Comparison of ENCODE assay signal across 22 mouse cellular contexts in the genomic region with DNA sequence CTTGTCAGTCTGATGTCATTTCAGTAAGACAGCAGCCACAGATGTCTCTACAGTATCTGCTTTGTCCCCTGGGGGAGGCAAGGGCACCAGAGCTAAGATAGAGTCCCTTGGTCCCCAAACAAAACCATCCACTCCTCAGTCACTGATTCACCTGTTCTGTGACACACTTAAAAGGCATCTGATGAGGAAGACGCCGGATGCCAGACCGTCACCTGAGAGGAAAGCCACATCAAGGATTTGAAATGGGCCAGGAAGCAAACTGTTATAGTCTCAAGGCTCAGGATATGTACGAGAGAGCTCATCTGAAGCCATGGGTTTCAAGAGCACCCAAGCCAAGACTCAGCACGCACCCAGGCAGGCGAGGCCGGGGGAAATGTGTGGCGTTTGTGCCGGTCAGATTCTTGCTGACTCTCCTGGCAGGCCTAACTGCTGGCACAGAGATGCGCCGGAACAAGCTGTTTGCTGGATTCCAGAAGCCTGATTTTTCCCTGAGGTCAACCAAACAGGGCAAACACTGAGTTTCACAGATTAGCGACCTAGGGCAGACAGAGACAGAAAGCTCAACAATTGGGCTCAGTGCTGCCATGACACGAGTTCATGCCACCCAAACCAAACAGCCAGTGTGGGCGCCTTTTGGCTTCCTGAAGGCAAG. TPM values are rescaled to one million over a fixed set of nuclear protein-coding genes. Genes with fewer than 3 reads are reported as not detected.
DNase-seq lines count a peak whose midpoint lies in the region; ATAC-seq and TF ChIP-seq lines count a peak whose summit lies in the region.
"Had no signal": no experiment of that assay in that cellular context is flagged by ENCODE, and none has a peak within 500 bp of the region (broad histone marks: within the 10 kb centered on the region; RNA-seq: fewer than 3 reads in every experiment).

No protein-coding gene starts in this region.

- TF ChIP-seq POLR2A in heart, adult 2 months (IDR thresholded peaks at IDR 0.05; ENCODE audit: insufficient read depth, low read depth, low read length), result no peak

- no peak for TF ChIP-seq EP300 in heart, adult 2 months (IDR thresholded peaks at IDR 0.05; ENCODE audit: insufficient read depth, low read depth, low read length)

- DNase-seq in heart, adult 2 months, result no peak
- DNase-seq in heart, postnatal 14 days, result no peak
- peak; percentile 17 for DNase-seq in midbrain, embryonic 11.5 days (ENCODE audit: low spot score, missing footprints)
- DNase-seq in midbrain, postnatal 0 days (ENCODE audit: low spot score), result no peak
- DNase-seq in gastrocnemius, adult 2 months, result peak; percentile 89
- DNase-seq in kidney, postnatal 36 days, result peak; percentile 83 to 87
- no peak for DNase-seq in testis, postnatal 14 days (ENCODE audit: low spot score)
- no peak for DNase-seq in right cerebral cortex, postnatal 4 days
- DNase-seq: adrenal gland, postnatal 25 days; cerebellum, adult 11-12 months; heart, postnatal 10 days; right cerebral cortex, postnatal 25 days had no signal

- peaks cover 4% of the 10 kb centered on the region for H3K4me1 ChIP-seq in heart, adult 2 months (ENCODE audit: control insufficient read depth, insufficient read depth, low read length)
- H3K4me1 ChIP-seq in midbrain, embryonic 11.5 days (ENCODE audit: control insufficient read depth, insufficient read depth, low read length), result no peaks in the 10 kb centered on the region
- no peaks in the 10 kb centered on the region for H3K4me1 ChIP-seq in midbrain, postnatal 0 days (ENCODE audit: insufficient read depth, low read length)

- no peak for ATAC-seq in midbrain, embryonic 11.5 days (ENCODE audit: low FRiP score)
- ATAC-seq in midbrain, postnatal 0 days (ENCODE audit: low FRiP score), result no peak
- ATAC-seq: midbrain, embryonic 13.5 days had no signal

- no peaks in the 10 kb centered on the region for H3K79me2 ChIP-seq in heart, adult 2 months (replicated peaks; ENCODE audit: control insufficient read depth, insufficient read depth, low read length)

- no peaks in the 10 kb centered on the region for H3K36me3 ChIP-seq in heart, adult 2 months (ENCODE audit: control insufficient read depth, insufficient read depth, low read length)
- peaks cover 14% of the 10 kb centered on the region for H3K36me3 ChIP-seq in midbrain, embryonic 11.5 days (ENCODE audit: control insufficient read depth, insufficient read depth, low read length)
- peaks cover 48% of the 10 kb centered on the region for H3K36me3 ChIP-seq in midbrain, postnatal 0 days (ENCODE audit: insufficient read depth, low read length)

- intact Hi-C loops in heart, adult 2 months (cut with DNase I), result no loop called here
- intact Hi-C loops in heart, postnatal 14 days (cut with DNase I), result no loop called here
- intact Hi-C loops in gastrocnemius, adult 2 months (cut with DNase I), result loop anchor here (10.0 kb wide), 1 partner anchor 418 kb away; no protein-coding TSS in a partner anchor

- H3K9me3 ChIP-seq in midbrain, embryonic 11.5 days (ENCODE audit: control insufficient read depth, low read length), result no peaks in the 10 kb centered on the region
- no peaks in the 10 kb centered on the region for H3K9me3 ChIP-seq in midbrain, postnatal 0 days (ENCODE audit: low read length)
- H3K9me3 ChIP-seq: forebrain, embryonic 12.5 days; hindbrain, embryonic 12.5 days; limb, embryonic 13.5 days; liver, embryonic 15.5 days; midbrain, embryonic 13.5 days had no signal

- H3K4me3 ChIP-seq in heart, adult 2 months, result no peak overlapping the region
- no peak overlapping the region for H3K4me3 ChIP-seq in midbrain, embryonic 11.5 days (ENCODE audit: low read depth, low read length)
- H3K4me3 ChIP-seq in midbrain, postnatal 0 days (ENCODE audit: low read depth, low read length), result no peak overlapping the region
- peak overlapping the region; percentile 59 for H3K4me3 ChIP-seq in gastrocnemius, adult 2 months
- H3K4me3 ChIP-seq: forebrain, embryonic 12.5 days; hindbrain, embryonic 12.5 days; limb, embryonic 13.5 days; liver, embryonic 15.5 days; midbrain, embryonic 13.5 days; myocyte had no signal

- H3K9ac ChIP-seq in heart, adult 2 months (ENCODE audit: low read depth, low read length), result no peak overlapping the region
- no peak overlapping the region for H3K9ac ChIP-seq in midbrain, embryonic 11.5 days (ENCODE audit: low read length)
- no peak overlapping the region for H3K9ac ChIP-seq in midbrain, postnatal 0 days (replicated peaks; ENCODE audit: low read length, poor library complexity, severe bottlenecking)
- H3K9ac ChIP-seq: forebrain, embryonic 12.5 days; hindbrain, embryonic 12.5 days; limb, embryonic 13.5 days; liver, embryonic 15.5 days; midbrain, embryonic 13.5 days had no signal

- WGBS in heart, adult 2 months, result 83% methylated on average over 14 of the region's 14 CpGs
- 94% methylated on average over 14 of the region's 14 CpGs for WGBS in midbrain, embryonic 11.5 days
- WGBS in midbrain, postnatal 0 days, result 95% methylated on average over 14 of the region's 14 CpGs

- H3K27ac ChIP-seq in heart, adult 2 months, result peak overlapping the region; percentile 85
- no peak overlapping the region for H3K27ac ChIP-seq in midbrain, embryonic 11.5 days (ENCODE audit: low read depth, low read length)
- H3K27ac ChIP-seq in midbrain, postnatal 0 days (ENCODE audit: low read depth, low read length), result no peak overlapping the region
- peak overlapping the region; percentile 96 for H3K27ac ChIP-seq in gastrocnemius, adult 2 months
- H3K27ac ChIP-seq: forebrain, embryonic 12.5 days; hindbrain, embryonic 12.5 days; limb, embryonic 13.5 days; liver, embryonic 15.5 days; midbrain, embryonic 13.5 days had no signal

- no peak overlapping the region for H3K4me2 ChIP-seq in midbrain, embryonic 11.5 days
- no peak overlapping the region for H3K4me2 ChIP-seq in midbrain, postnatal 0 days (ENCODE audit: low read depth, low read length, poor library complexity, severe bottlenecking)
- H3K4me2 ChIP-seq: forebrain, embryonic 12.5 days; heart, embryonic 11.5 days; hindbrain, embryonic 12.5 days; limb, embryonic 13.5 days; liver, embryonic 15.5 days; midbrain, embryonic 13.5 days had no signal

- no peaks in the 10 kb centered on the region for H3K27me3 ChIP-seq in heart, adult 2 months (ENCODE audit: control insufficient read depth, insufficient read depth, low read length)
- H3K27me3 ChIP-seq in midbrain, embryonic 11.5 days (ENCODE audit: control insufficient read depth, insufficient read depth, low read length), result no peaks in the 10 kb centered on the region
- H3K27me3 ChIP-seq in midbrain, postnatal 0 days (ENCODE audit: insufficient read depth, low read length), result no peaks in the 10 kb centered on the region
- H3K27me3 ChIP-seq: CH12.LX; forebrain, embryonic 12.5 days; hindbrain, embryonic 12.5 days; limb, embryonic 13.5 days; liver, embryonic 15.5 days; midbrain, embryonic 13.5 days had no signal

- no peak for TF ChIP-seq CTCF in heart, adult 2 months (IDR thresholded peaks at IDR 0.05)
- TF ChIP-seq CTCF in midbrain, postnatal 0 days (IDR thresholded peaks at IDR 0.05), result no peak
- TF ChIP-seq CTCF in gastrocnemius, adult 2 months (IDR thresholded peaks at IDR 0.05), result no peak

RNA-seq across cellular contexts. Expression of a gene that starts 11.0 kb away (rescaled TPM):
- total RNA-seq in heart, adult 2 months (2021), result 100 to 1,000 TPM; 234 to 265 TPM
- 148 and 201 TPM in 2 replicates for polyA plus RNA-seq in heart, adult 2 months (2012; rRNA removed)
- 100 to 1,000 TPM; 200 to 218 TPM for total RNA-seq in heart, postnatal 14 days (2021)
- polyA plus RNA-seq in midbrain, embryonic 11.5 days (2014; fragmentation: Nextera tagmentation; extraction: Ambion mirVana), result 383 and 406 TPM in 2 replicates
- 167 and 180 TPM in 2 replicates for total RNA-seq in midbrain, postnatal 0 days (2014; rRNA removed)
- 427 and 453 TPM in 2 replicates for polyA plus RNA-seq in midbrain, postnatal 0 days (2015; fragmentation: Nextera tagmentation; extraction: Ambion mirVana)
- 100 to 1,000 TPM; 579 to 815 TPM for total RNA-seq in gastrocnemius, adult 2 months (2021)

RNA-seq across cellular contexts. Expression of a gene that starts 11.1 kb away (rescaled TPM):
- under 1 TPM; 0.14 to 0.18 TPM for total RNA-seq in heart, adult 2 months (2021)
- 0.09 and 0.12 TPM in 2 replicates for polyA plus RNA-seq in heart, adult 2 months (2012; rRNA removed)
- total RNA-seq in heart, postnatal 14 days (2021), result under 1 TPM; 0.29 to 0.45 TPM
- polyA plus RNA-seq in midbrain, embryonic 11.5 days (2014; fragmentation: Nextera tagmentation; extraction: Ambion mirVana), result 0.18 and 0.30 TPM in 2 replicates
- total RNA-seq in midbrain, postnatal 0 days (2014; rRNA removed), result not detected in 2 replicates
- 0.25 and 0.29 TPM in 2 replicates for polyA plus RNA-seq in midbrain, postnatal 0 days (2015; fragmentation: Nextera tagmentation; extraction: Ambion mirVana)
- total RNA-seq in gastrocnemius, adult 2 months (2021), result under 1 TPM in 1 of 2 experiments, not detected in 1; 0.20 TPM
- total RNA-seq: megakaryocyte progenitor cell, adult 5-6 weeks; MEL had no signal

RNA-seq across cellular contexts. Expression of a gene that starts 49.5 kb away (rescaled TPM):
- total RNA-seq in heart, adult 2 months (2021), result 10 to 100 TPM; 22.1 to 44.1 TPM
- 21.3 and 22.5 TPM in 2 replicates for polyA plus RNA-seq in heart, adult 2 months (2012; rRNA removed)
- 10 to 100 TPM; 38.4 to 44.5 TPM for total RNA-seq in heart, postnatal 14 days (2021)
- polyA plus RNA-seq in midbrain, embryonic 11.5 days (2014; fragmentation: Nextera tagmentation; extraction: Ambion mirVana), result 29.5 and 29.7 TPM in 2 replicates
- total RNA-seq in midbrain, postnatal 0 days (2014; rRNA removed), result 33.0 and 33.9 TPM in 2 replicates
- polyA plus RNA-seq in midbrain, postnatal 0 days (2015; fragmentation: Nextera tagmentation; extraction: Ambion mirVana), result 20.3 and 21.0 TPM in 2 replicates
- total RNA-seq in gastrocnemius, adult 2 months (2021), result 10 to 100 TPM; 20.7 to 50.5 TPM

Comparison
In these comparisons a context has a peak if more than half of its experiments do, and no peak if none do; other contexts are left out.
1. DNase-seq: peak in midbrain, embryonic 11.5 days (single experiment), gastrocnemius, adult 2 months (single experiment) and kidney, postnatal 36 days (2 of 2); none in heart, adult 2 months (0 of 2), heart, postnatal 14 days (0 of 2), midbrain, postnatal 0 days (single experiment), testis, postnatal 14 days (single experiment) and right cerebral cortex, postnatal 4 days (single experiment).
2. H3K27ac ChIP-seq: peak in heart, adult 2 months (single experiment) and gastrocnemius, adult 2 months (single experiment); none in midbrain, embryonic 11.5 days (single experiment) and midbrain, postnatal 0 days (single experiment).